Mouse (Mus musculus) lung, adult 2 months (tissue): ENCODE results near the gene Nt5dc3. TPM values are rescaled to one million over a fixed set of nuclear protein-coding genes. Genes with fewer than 3 reads are reported as not detected.

Source experiments
- DNase-seq: peaks from one replicate; pipeline ENCODE4 v3.0.0; 2022
- H3K4me1 ChIP-seq: fragments of 200-500 bp; 2 replicates; pipeline ENCODE4 v1.6.1; 2011; ENCODE audit warnings: low read length; ENCODE audit not compliant: control insufficient read depth, insufficient read depth
- H3K4me3 ChIP-seq: fragments of 200-500 bp; replicated peaks from 2 replicates; pipeline ENCODE3; 2011; ENCODE audit warnings: low read depth, mild to moderate bottlenecking, control low read depth, low read length; ENCODE audit errors: extremely low read depth
- CTCF ChIP-seq: fragments of 200-500 bp; IDR thresholded peaks from 2 replicates; pipeline ENCODE4 v1.5.1; 2011; ENCODE audit warnings: mild to moderate bottlenecking, low read length, control low read depth; ENCODE audit not compliant: insufficient read depth
- POLR2A ChIP-seq: fragments of 200-500 bp; IDR thresholded peaks from 2 replicates; pipeline ENCODE4 v1.6.1; 2011; ENCODE audit warnings: low read depth, mild to moderate bottlenecking, control low read depth, low read length, borderline replicate concordance; ENCODE audit errors: extremely low read depth
- WGBS: fragments of 180-500 bp; shearing (Covaris S2); methylation state at CpG from one replicate; pipeline ENCODE4 v1.1.7; 2018; 5-methylcytosine and 5-hydroxymethylcytosine counted together
- polyA plus RNA-seq: library from polyadenylated mRNA; depleted of rRNA; stranded (reverse); fragments of >200 nt; gene quantifications from 2 replicates; pipeline ENCODE4 v1.2.3, GENCODE M21; 2012

The Nt5dc3 gene
- polyA plus RNA-seq, 1 experiment: 12.8 TPM

- peaks cover 5% of the 10 kb centered on the region; the same call in 1 of the 2 replicates for H3K4me1 ChIP-seq
- TF ChIP-seq CTCF: no peak
- TF ChIP-seq POLR2A: no peak
- 53% methylated on average over 19 of the region's 19 CpGs for WGBS
- DNase-seq: no peak
- H3K4me3 ChIP-seq: peak overlapping the region; percentile 94
These were observed 1.0 kb upstream of the Nt5dc3 start for GRCm38 (mm10) chr10:86777614-86778319.

- peak overlapping the region; percentile 73 for H3K4me3 ChIP-seq
- peak; percentile 44 for DNase-seq
- under 1% methylated on average over 58 of the region's 58 CpGs for WGBS
- TF ChIP-seq CTCF (no peak), POLR2A (no peak)
- H3K4me1 ChIP-seq: peaks cover 7% of the 10 kb centered on the region
These were observed 431 bp downstream of the Nt5dc3 start for GRCm38 (mm10) chr10:86779117-86779755.

GRCm38 (mm10) chr10:86779816-86780500, 1.2 kb downstream of the Nt5dc3 start:
- WGBS: 26% methylated on average over 12 of the region's 12 CpGs
- H3K4me1 ChIP-seq: peaks cover 8% of the 10 kb centered on the region
- TF ChIP-seq CTCF (no peak), POLR2A (no peak)
- H3K4me3 ChIP-seq: peak overlapping the region; percentile 73
- no peak for DNase-seq

GRCm38 (mm10) chr10:86781641-86782040, 2.8 kb downstream of the Nt5dc3 start:
- TF ChIP-seq CTCF (no peak), POLR2A (no peak)
- Histone ChIP-seq H3K4me1 (peaks cover 8% of the 10 kb centered on the region), H3K4me3 (no peak overlapping the region)
- WGBS: 65% methylated on average over 5 of the region's 5 CpGs
- no peak for DNase-seq

- TF ChIP-seq POLR2A (no peak), CTCF (no peak)
- Histone ChIP-seq H3K4me1 (peaks cover 8% of the 10 kb centered on the region), H3K4me3 (no peak overlapping the region)
- 67% methylated on average over 5 of the region's 5 CpGs for WGBS
- DNase-seq: no peak
These were observed 3.9 kb downstream of the Nt5dc3 start for GRCm38 (mm10) chr10:86782656-86783055.

DNA sequence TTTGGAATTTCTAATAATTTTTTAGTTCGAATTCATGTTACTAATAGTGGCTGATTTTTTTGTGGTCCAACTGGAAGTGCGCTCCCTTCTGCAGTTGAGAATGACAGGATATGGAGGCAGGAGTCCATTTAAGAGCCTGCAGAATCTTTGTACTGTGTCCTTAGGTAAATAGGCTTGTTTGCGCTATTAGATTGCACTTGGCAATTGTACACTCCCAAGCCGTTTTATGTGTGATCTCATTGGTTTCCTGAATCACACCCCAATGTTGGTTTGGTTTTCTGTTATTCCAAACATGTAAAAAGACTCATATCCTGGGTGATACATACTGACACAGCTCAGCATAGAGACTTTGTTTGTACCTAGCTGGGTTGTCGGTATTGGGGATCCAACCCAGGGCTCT, 4.8 kb downstream of the Nt5dc3 start:
- TF ChIP-seq POLR2A (no peak), CTCF (no peak)
- peaks cover 8% of the 10 kb centered on the region for H3K4me1 ChIP-seq
- 53% methylated on average over 5 of the region's 5 CpGs for WGBS
- no peak overlapping the region for H3K4me3 ChIP-seq
- DNase-seq: no peak

DNA sequence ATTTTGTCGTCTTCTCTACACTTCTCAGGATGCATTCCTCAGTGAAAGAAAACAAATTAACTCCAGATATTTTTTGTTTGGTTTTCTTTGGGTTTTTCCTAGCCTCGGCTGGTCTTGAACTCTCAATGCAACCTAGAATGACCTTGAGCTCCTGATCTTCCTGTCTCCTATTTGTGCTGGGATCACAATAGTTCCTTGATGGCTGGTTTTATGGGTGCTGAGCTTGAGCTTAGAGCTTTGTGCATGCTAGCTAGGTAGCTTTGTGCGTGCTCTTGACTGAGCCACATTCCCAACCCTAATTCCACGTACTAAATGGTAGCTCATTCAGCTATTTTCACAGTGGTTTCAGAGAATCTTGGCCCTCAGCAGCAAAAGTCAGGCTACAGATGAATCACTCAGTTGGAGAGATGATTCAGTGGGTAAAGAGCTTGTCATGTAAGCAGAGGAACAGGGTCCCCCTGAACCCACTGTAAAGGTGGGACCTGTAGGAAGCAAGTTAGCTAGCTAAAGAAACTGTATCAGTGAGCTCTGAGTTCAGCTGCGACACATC, 5.4 kb downstream of the Nt5dc3 start:
- 80% methylated on average over 5 of the region's 5 CpGs for WGBS
- no peak overlapping the region for H3K4me3 ChIP-seq
- no peak for DNase-seq
- TF ChIP-seq CTCF: no peak
- TF ChIP-seq POLR2A: no peak
- peaks cover 8% of the 10 kb centered on the region for H3K4me1 ChIP-seq

GRCm38 (mm10) chr10:86785396-86785795, 6.6 kb downstream of the Nt5dc3 start:
- Histone ChIP-seq H3K4me1 (peaks cover 5% of the 10 kb centered on the region), H3K4me3 (no peak overlapping the region)
- DNase-seq: no peak
- TF ChIP-seq POLR2A (no peak), CTCF (no peak)
- WGBS: 57% methylated on average over 2 of the region's 2 CpGs

- Histone ChIP-seq H3K4me1 (peaks cover 5% of the 10 kb centered on the region), H3K4me3 (no peak overlapping the region)
- WGBS: 66% methylated on average over 5 of the region's 5 CpGs
- DNase-seq: no peak
- TF ChIP-seq POLR2A (no peak), CTCF (no peak)
These were observed 7.3 kb downstream of the Nt5dc3 start for GRCm38 (mm10) chr10:86786083-86786482.
